Mouse (Mus musculus): ENCODE data around the gene Olfr1133. TPM values are rescaled to one million over a fixed set of nuclear protein-coding genes. Genes with fewer than 3 reads are reported as not detected.
"Not testable (repeated sequence)": the region's sequence is repeated elsewhere in the genome, so short reads cannot be mapped to it uniquely, and the experiment has no call there.

The Olfr1133 gene
- polyA plus RNA-seq (2014; fragmentation: Nextera tagmentation; extraction: Ambion mirVana): not detected in 2 replicates

- Histone ChIP-seq H3K9ac (replicated peaks; ENCODE audit: low read depth, low read length) (no peak within 1 kb of the TSS), H3K27me3 (ENCODE audit: control insufficient read depth, insufficient read depth, low read length) (no peaks in the 10 kb centered on the region), H3K4me1 (ENCODE audit: control insufficient read depth, insufficient read depth, low read length) (no peaks in the 10 kb centered on the region), H3K9me3 (ENCODE audit: control insufficient read depth, low read length) (no peaks in the 10 kb centered on the region), H3K27ac (ENCODE audit: low read depth, low read length) (no peak within 1 kb of the TSS), H3K36me3 (ENCODE audit: control insufficient read depth, insufficient read depth, low read length) (no peaks in the 10 kb centered on the region), H3K4me2 (ENCODE audit: low read depth, low read length) (no peak within 1 kb of the TSS), H3K4me3 (ENCODE audit: low read depth, low read length) (no peak within 1 kb of the TSS)
- ATAC-seq (ENCODE audit: low read depth): no peak
These were observed at the start of gene Olfr1133 for GRCm38 (mm10) chr2:87647274-87647673. Gene Olfr1133 (minus strand): TSS chr2:87647374.

- Histone ChIP-seq H3K9me3 (ENCODE audit: control insufficient read depth, low read length) (no peaks in the 10 kb centered on the region), H3K4me3 (ENCODE audit: low read depth, low read length) (no peak within 1 kb of the TSS), H3K4me2 (ENCODE audit: low read depth, low read length) (no peak within 1 kb of the TSS), H3K27me3 (ENCODE audit: control insufficient read depth, insufficient read depth, low read length) (no peaks in the 10 kb centered on the region), H3K4me1 (ENCODE audit: control insufficient read depth, insufficient read depth, low read length) (no peaks in the 10 kb centered on the region), H3K36me3 (ENCODE audit: control insufficient read depth, insufficient read depth, low read length) (no peaks in the 10 kb centered on the region), H3K9ac (replicated peaks; ENCODE audit: low read depth, low read length) (no peak within 1 kb of the TSS), H3K27ac (ENCODE audit: low read depth, low read length) (no peak within 1 kb of the TSS)
- ATAC-seq (ENCODE audit: low read depth): no peak
These were observed 46.7 kb upstream of the Olfr1133 start, which contains the start of gene Olfr1136 for GRCm38 (mm10) chr2:87693847-87694246. Gene Olfr1136 (minus strand): TSS chr2:87693947.

- H3K9ac ChIP-seq (replicated peaks; ENCODE audit: low read depth, low read length): no peak within 1 kb of the TSS
- no peak within 1 kb of the TSS for H3K4me3 ChIP-seq (ENCODE audit: low read depth, low read length)
- no peaks in the 10 kb centered on the region for H3K9me3 ChIP-seq (ENCODE audit: control insufficient read depth, low read length)
- H3K27ac ChIP-seq (ENCODE audit: low read depth, low read length): no peak within 1 kb of the TSS
- H3K4me1 ChIP-seq (ENCODE audit: control insufficient read depth, insufficient read depth, low read length): no peaks in the 10 kb centered on the region
- no peak for ATAC-seq (ENCODE audit: low read depth)
- no peaks in the 10 kb centered on the region for H3K27me3 ChIP-seq (ENCODE audit: control insufficient read depth, insufficient read depth, low read length)
- H3K36me3 ChIP-seq (ENCODE audit: control insufficient read depth, insufficient read depth, low read length): no peaks in the 10 kb centered on the region
- WGBS: 23% methylated on average over 1 of the region's 1 CpGs
- H3K4me2 ChIP-seq (ENCODE audit: low read depth, low read length): no peak within 1 kb of the TSS
These were observed 26.4 kb upstream of the Olfr1133 start, which contains the start of gene Olfr1135 for GRCm38 (mm10) chr2:87673564-87673963. Gene Olfr1135 (minus strand): TSS chr2:87673664.

- no peak within 1 kb of the TSS for H3K4me3 ChIP-seq (ENCODE audit: low read depth, low read length)
- H3K9me3 ChIP-seq (ENCODE audit: control insufficient read depth, low read length): no peaks in the 10 kb centered on the region
- no peaks in the 10 kb centered on the region for H3K36me3 ChIP-seq (ENCODE audit: control insufficient read depth, insufficient read depth, low read length)
- no peaks in the 10 kb centered on the region for H3K27me3 ChIP-seq (ENCODE audit: control insufficient read depth, insufficient read depth, low read length)
- no peak for ATAC-seq (ENCODE audit: low read depth)
- 88% methylated on average over 2 of the region's 2 CpGs for WGBS
- H3K27ac ChIP-seq (ENCODE audit: low read depth, low read length): no peak within 1 kb of the TSS
- no peaks in the 10 kb centered on the region for H3K4me1 ChIP-seq (ENCODE audit: control insufficient read depth, insufficient read depth, low read length)
- no peak within 1 kb of the TSS for H3K4me2 ChIP-seq (ENCODE audit: low read depth, low read length)
- H3K9ac ChIP-seq (replicated peaks; ENCODE audit: low read depth, low read length): no peak within 1 kb of the TSS
These were observed 11.2 kb upstream of the Olfr1133 start, which contains the start of gene Olfr1134 for GRCm38 (mm10) chr2:87658360-87658759. Gene Olfr1134 (minus strand): TSS chr2:87658460.

- Histone ChIP-seq H3K4me3 (ENCODE audit: low read depth, low read length) (no peak overlapping the region), H3K9ac (replicated peaks; ENCODE audit: low read depth, low read length) (no peak overlapping the region), H3K9me3 (ENCODE audit: control insufficient read depth, low read length) (no peaks in the 10 kb centered on the region), H3K27me3 (ENCODE audit: control insufficient read depth, insufficient read depth, low read length) (no peaks in the 10 kb centered on the region), H3K36me3 (ENCODE audit: control insufficient read depth, insufficient read depth, low read length) (no peaks in the 10 kb centered on the region), H3K4me2 (ENCODE audit: low read depth, low read length) (no peak overlapping the region), H3K27ac (ENCODE audit: low read depth, low read length) (no peak overlapping the region), H3K4me1 (ENCODE audit: control insufficient read depth, insufficient read depth, low read length) (no peaks in the 10 kb centered on the region)
- no peak for ATAC-seq (ENCODE audit: low read depth)
These were observed 4.7 kb downstream of the Olfr1133 start for GRCm38 (mm10) chr2:87642441-87642840.

- Histone ChIP-seq H3K4me2 (ENCODE audit: low read depth, low read length) (no peak within 1 kb of the TSS), H3K9ac (replicated peaks; ENCODE audit: low read depth, low read length) (no peak within 1 kb of the TSS), H3K27me3 (ENCODE audit: control insufficient read depth, insufficient read depth, low read length) (no peaks in the 10 kb centered on the region), H3K4me1 (ENCODE audit: control insufficient read depth, insufficient read depth, low read length) (no peaks in the 10 kb centered on the region), H3K36me3 (ENCODE audit: control insufficient read depth, insufficient read depth, low read length) (no peaks in the 10 kb centered on the region), H3K27ac (ENCODE audit: low read depth, low read length) (no peak within 1 kb of the TSS), H3K9me3 (ENCODE audit: control insufficient read depth, low read length) (no peaks in the 10 kb centered on the region), H3K4me3 (ENCODE audit: low read depth, low read length) (no peak within 1 kb of the TSS)
- ATAC-seq (ENCODE audit: low read depth): no peak
These were observed 9.7 kb downstream of the Olfr1133 start, which contains the start of gene Olfr1132 for GRCm38 (mm10) chr2:87637435-87637834. Gene Olfr1132 (minus strand): TSS chr2:87637535.

GRCm38 (mm10) chr2:87626804-87627203 lies 20.4 kb downstream of the Olfr1133 start, which contains the start of gene Olfr1131:
Gene Olfr1131 (plus strand): TSS chr2:87627104.
- H3K27ac ChIP-seq (ENCODE audit: low read depth, low read length): no peak within 1 kb of the TSS
- H3K9me3 ChIP-seq (ENCODE audit: control insufficient read depth, low read length): no peaks in the 10 kb centered on the region
- no peaks in the 10 kb centered on the region for H3K4me1 ChIP-seq (ENCODE audit: control insufficient read depth, insufficient read depth, low read length)
- no peak within 1 kb of the TSS for H3K4me2 ChIP-seq (ENCODE audit: low read depth, low read length)
- 70% methylated on average over 3 of the region's 3 CpGs for WGBS
- H3K36me3 ChIP-seq (ENCODE audit: control insufficient read depth, insufficient read depth, low read length): no peaks in the 10 kb centered on the region
- no peaks in the 10 kb centered on the region for H3K27me3 ChIP-seq (ENCODE audit: control insufficient read depth, insufficient read depth, low read length)
- no peak within 1 kb of the TSS for H3K9ac ChIP-seq (replicated peaks; ENCODE audit: low read depth, low read length)
- no peak within 1 kb of the TSS for H3K4me3 ChIP-seq (ENCODE audit: low read depth, low read length)
- no peak for ATAC-seq (ENCODE audit: low read depth)

GRCm38 (mm10) chr2:87605912-87606311 lies 41.3 kb downstream of the Olfr1133 start, which contains the start of gene Olfr1130:
Gene Olfr1130 (plus strand): TSS chr2:87606212.
- not testable (repeated sequence) for H3K27me3 ChIP-seq (ENCODE audit: control insufficient read depth, insufficient read depth, low read length); H3K9ac ChIP-seq (replicated peaks; ENCODE audit: low read depth, low read length); H3K4me1 ChIP-seq (ENCODE audit: control insufficient read depth, insufficient read depth, low read length); H3K4me3 ChIP-seq (ENCODE audit: low read depth, low read length); H3K9me3 ChIP-seq (ENCODE audit: control insufficient read depth, low read length); ATAC-seq (ENCODE audit: low read depth); H3K36me3 ChIP-seq (ENCODE audit: control insufficient read depth, insufficient read depth, low read length); H3K4me2 ChIP-seq (ENCODE audit: low read depth, low read length); H3K27ac ChIP-seq (ENCODE audit: low read depth, low read length)

Measured in neural tube, embryonic 14.5 days (tissue).